Mouse (Mus musculus) cortical plate, adult 2 months (tissue): Measurements from ENCODE around the gene Gjc2.
A peak's percentile ranks its signal among the peaks of the same experiment; 100 is the strongest.

Experiments
- CTCF ChIP-seq: fragments of 200-500 bp; IDR thresholded peaks from 2 replicates; pipeline ENCODE4 v1.5.1; 2011; ENCODE audit warnings: mild to moderate bottlenecking, control low read depth, low read length; ENCODE audit not compliant: insufficient read depth; ENCODE audit errors: extremely low read depth
- POLR2A ChIP-seq: fragments of 200-500 bp; IDR thresholded peaks from 2 replicates; pipeline ENCODE4 v1.6.1; 2011; ENCODE audit warnings: mild to moderate bottlenecking, low read length, control low read depth; ENCODE audit not compliant: insufficient read depth; ENCODE audit errors: extremely low read depth

GRCm38 (mm10) chr11:59182864-59183331, at the start of gene Gjc2:
- TF ChIP-seq POLR2A (0 out of 2 replicates have a peak, but pooled peaks have one; percentile 1), CTCF (no peak)
